Mouse (Mus musculus): ENCODE measurements around the gene Dner.

DNA sequence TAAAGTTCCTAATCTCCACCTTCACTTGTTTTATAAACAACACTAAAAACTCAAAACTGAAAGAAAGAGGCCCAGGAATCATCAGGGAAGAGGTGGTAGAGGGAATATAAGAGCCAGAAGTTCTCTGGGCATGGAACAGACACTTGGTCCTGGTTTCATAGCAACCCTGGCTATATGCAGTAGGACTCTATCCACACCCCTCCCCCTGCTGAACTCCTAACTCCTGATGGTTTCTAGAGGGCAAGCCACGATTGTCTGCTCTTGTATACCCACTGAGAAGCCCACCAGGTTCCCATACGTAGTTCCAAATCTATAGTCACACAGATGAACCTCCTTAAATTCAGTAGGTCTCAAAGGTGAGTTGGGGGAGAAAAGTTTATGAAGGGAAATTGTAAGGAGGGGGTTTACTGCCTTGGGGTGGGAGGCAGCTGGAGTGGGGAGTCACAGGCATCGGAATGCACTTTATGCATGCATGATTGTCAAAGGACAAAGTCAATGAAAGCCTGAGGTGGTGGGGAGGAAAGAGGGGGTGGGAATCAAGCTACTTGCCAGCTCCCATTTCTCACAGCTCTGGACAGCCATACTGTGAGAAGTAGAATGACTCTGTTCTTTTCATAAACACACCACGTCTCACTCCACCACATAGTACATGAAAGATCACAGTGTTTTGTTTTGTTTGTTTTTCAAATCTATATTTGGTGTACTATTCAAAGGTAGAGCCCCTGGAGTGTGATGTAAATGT is 31.5 kb downstream of the Dner start:
- TF ChIP-seq CTCF (IDR thresholded peaks at IDR 0.05; ENCODE audit: low read depth, low read length) (no peak), POLR2A (IDR thresholded peaks at IDR 0.05; ENCODE audit: borderline replicate concordance, low read depth, low read length) (no peak)

Measured in bone marrow macrophage, adult 2 months (primary cell).